ENCODE assay signal across 23 mouse cellular contexts in the genomic region with DNA sequence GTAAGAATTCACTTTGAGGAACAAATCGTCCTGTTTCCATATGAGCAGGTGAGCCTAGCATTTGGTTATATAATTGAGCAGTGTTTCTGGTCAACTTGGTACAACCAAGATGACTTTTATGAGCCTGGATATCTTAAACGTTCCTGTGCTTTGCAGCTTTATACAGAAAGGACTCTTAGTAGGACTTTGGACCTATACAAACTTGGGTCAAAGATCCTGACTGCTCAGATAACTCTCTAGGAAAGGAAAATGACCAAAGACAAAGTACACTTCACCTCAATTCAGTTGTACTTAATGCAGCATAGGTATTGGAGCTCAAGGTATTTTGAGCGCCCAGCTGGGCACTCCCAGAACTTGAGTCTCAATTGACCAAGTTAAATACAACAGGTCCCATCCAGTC. TPM values are rescaled to one million over a fixed set of nuclear protein-coding genes. Genes with fewer than 3 reads are reported as not detected.
DNase-seq lines count a peak whose midpoint lies in the region; ATAC-seq and TF ChIP-seq lines count a peak whose summit lies in the region.
"Had no signal": no experiment of that assay in that cellular context is flagged by ENCODE, and none has a peak within 500 bp of the region (broad histone marks: within the 10 kb centered on the region; RNA-seq: fewer than 3 reads in every experiment).

No protein-coding gene starts in this region.

- peak; percentile 56 for ATAC-seq in intestine, embryonic 16.5 days
- ATAC-seq in intestine, embryonic 15.5 days: no peak
- peak; percentile 60 for ATAC-seq in intestine, postnatal 0 days
- ATAC-seq: activated CD4-positive, CD25-positive, alpha-beta regulatory T cell, adult 4 months; CD4-positive, CD25-positive, alpha-beta regulatory T cell, adult 4 months; Patski had no signal

- no peaks in the 10 kb centered on the region for H3K4me1 ChIP-seq in intestine, embryonic 16.5 days (ENCODE audit: control insufficient read depth, insufficient read depth, low read length)
- no peaks in the 10 kb centered on the region for H3K4me1 ChIP-seq in intestine, embryonic 15.5 days (replicated peaks)
- H3K4me1 ChIP-seq in intestine, postnatal 0 days (replicated peaks; ENCODE audit: control insufficient read depth, insufficient read depth, low read length): no peaks in the 10 kb centered on the region
- H3K4me1 ChIP-seq in small intestine, adult 2 months (ENCODE audit: control insufficient read depth, insufficient read depth, insufficient read length, low read length): no peaks in the 10 kb centered on the region; the same call in 1 of the 2 replicates

- no peak overlapping the region for H3K27ac ChIP-seq in intestine, embryonic 16.5 days (ENCODE audit: low read length)
- H3K27ac ChIP-seq in intestine, embryonic 15.5 days: no peak overlapping the region
- peak overlapping the region; percentile 48; the same call in 1 of the 2 replicates for H3K27ac ChIP-seq in layer of hippocampus, adult 2 months
- H3K27ac ChIP-seq in intestine, postnatal 0 days (ENCODE audit: low read depth, low read length): no peak overlapping the region
- peak overlapping the region; percentile 16; the same call in 1 of the 2 replicates for H3K27ac ChIP-seq in small intestine, adult 2 months (ENCODE audit: insufficient read depth, low read depth, low read length)

- H3K4me3 ChIP-seq in intestine, embryonic 16.5 days (ENCODE audit: low read length): no peak overlapping the region
- no peak overlapping the region for H3K4me3 ChIP-seq in intestine, embryonic 15.5 days (replicated peaks)
- no peak overlapping the region for H3K4me3 ChIP-seq in layer of hippocampus, adult 2 months
- no peak overlapping the region for H3K4me3 ChIP-seq in intestine, postnatal 0 days (ENCODE audit: low read depth, low read length)
- no peak overlapping the region for H3K4me3 ChIP-seq in small intestine, adult 2 months (ENCODE audit: low read depth, low read length)

- H3K4me2 ChIP-seq in intestine, embryonic 16.5 days (ENCODE audit: low read depth, low read length): no peak overlapping the region
- no peak overlapping the region for H3K4me2 ChIP-seq in intestine, embryonic 15.5 days (replicated peaks)
- H3K4me2 ChIP-seq in intestine, postnatal 0 days (replicated peaks; ENCODE audit: low read depth): no peak overlapping the region

- H3K36me3 ChIP-seq in intestine, embryonic 16.5 days (ENCODE audit: control insufficient read depth, insufficient read depth, low read length): no peaks in the 10 kb centered on the region
- no peaks in the 10 kb centered on the region for H3K36me3 ChIP-seq in intestine, embryonic 15.5 days
- no peaks in the 10 kb centered on the region for H3K36me3 ChIP-seq in intestine, postnatal 0 days (ENCODE audit: control insufficient read depth, insufficient read depth)
- H3K36me3 ChIP-seq in small intestine, adult 2 months (ENCODE audit: control insufficient read depth, insufficient read depth, low read length): no peaks in the 10 kb centered on the region
- H3K36me3 ChIP-seq: G1E had no signal

- no peak for TF ChIP-seq POLR2A in small intestine, adult 2 months (IDR thresholded peaks at IDR 0.05; ENCODE audit: low read depth, low read length)

- WGBS in intestine, embryonic 16.5 days: 78% methylated on average over 3 of the region's 3 CpGs
- 75% methylated on average over 3 of the region's 3 CpGs for WGBS in intestine, embryonic 15.5 days
- 51% methylated on average over 3 of the region's 3 CpGs for WGBS in intestine, postnatal 0 days
- WGBS in small intestine, adult 2 months: 48% methylated on average over 3 of the region's 3 CpGs

- DNase-seq in layer of hippocampus, adult 2 months (ENCODE audit: low spot score in 2 of 2): no peak
- DNase-seq in layer of hippocampus, postnatal 14 days (ENCODE audit: low spot score in 2 of 2): no peak
- no peak for DNase-seq in spleen, postnatal 10 days (ENCODE audit: low spot score in 2 of 2)
- no peak for DNase-seq in adrenal gland, postnatal 36 days
- DNase-seq: adrenal gland, adult 2 months; adrenal gland, adult 8-10 months; adrenal gland, postnatal 10 days; adrenal gland, postnatal 14 days; adrenal gland, postnatal 25 days; B cell, adult 2 months; cerebellum, adult 11 months; cerebellum, adult 11-12 months; cerebellum, adult 18-20 months had no signal

- no peak for TF ChIP-seq CTCF in layer of hippocampus, adult 2 months (conservative IDR thresholded peaks at IDR 0.05)
- no peak for TF ChIP-seq CTCF in intestine, postnatal 0 days (IDR thresholded peaks at IDR 0.05; ENCODE audit: low read depth)
- TF ChIP-seq CTCF in small intestine, adult 2 months (IDR thresholded peaks at IDR 0.05; ENCODE audit: extremely low read depth, insufficient read length, insufficient replicate concordance, low read depth, low read length): no peak

- H3K9me3 ChIP-seq in intestine, embryonic 16.5 days (ENCODE audit: control insufficient read depth, low read length): no peaks in the 10 kb centered on the region
- no peaks in the 10 kb centered on the region for H3K9me3 ChIP-seq in intestine, embryonic 15.5 days
- H3K9me3 ChIP-seq in intestine, postnatal 0 days (ENCODE audit: control insufficient read depth): no peaks in the 10 kb centered on the region

- no peaks in the 10 kb centered on the region for H3K27me3 ChIP-seq in intestine, embryonic 16.5 days (replicated peaks; ENCODE audit: control insufficient read depth, insufficient read depth, low read length)
- H3K27me3 ChIP-seq in intestine, embryonic 15.5 days (replicated peaks): no peaks in the 10 kb centered on the region
- H3K27me3 ChIP-seq in intestine, postnatal 0 days (replicated peaks; ENCODE audit: control insufficient read depth, insufficient read depth, low read length): no peaks in the 10 kb centered on the region
- H3K27me3 ChIP-seq in small intestine, adult 2 months (ENCODE audit: control insufficient read depth, insufficient read depth, low read length): no peaks in the 10 kb centered on the region
- H3K27me3 ChIP-seq: CH12.LX, Patski had no signal

- no peak overlapping the region for H3K9ac ChIP-seq in intestine, embryonic 16.5 days (ENCODE audit: low read depth, low read length)
- no peak overlapping the region for H3K9ac ChIP-seq in intestine, embryonic 15.5 days
- H3K9ac ChIP-seq in intestine, postnatal 0 days (ENCODE audit: low read depth, low read length): no peak overlapping the region

RNA-seq across cellular contexts. Expression of gene Pxdn, which starts 21.3 kb away (rescaled TPM):
- 48.2 and 53.5 TPM in 2 replicates for polyA plus RNA-seq in intestine, embryonic 16.5 days (2015; fragmentation: Nextera tagmentation; extraction: Ambion mirVana)
- polyA plus RNA-seq in intestine, embryonic 15.5 days (2015; fragmentation: Nextera tagmentation; extraction: Ambion mirVana): 63.6 and 66.4 TPM in 2 replicates
- total RNA-seq in layer of hippocampus, adult 2 months (2021): 10 to 100 TPM; 77.9 to 78.1 TPM
- total RNA-seq in layer of hippocampus, postnatal 14 days (2021): 10 to 100 TPM; 73.9 to 82.6 TPM
- polyA plus RNA-seq in intestine, postnatal 0 days (2015; fragmentation: Nextera tagmentation; extraction: Ambion mirVana): 18.4 TPM in 2 replicates
- 10.8 and 19.0 TPM in 2 replicates for polyA plus RNA-seq in small intestine, adult 2 months (2012; rRNA removed)
- total RNA-seq in adrenal gland, postnatal 36 days (2021): 10 to 100 TPM; 51.2 to 68.5 TPM
- total RNA-seq: MEL had no signal
- polyA plus RNA-seq: activated CD4-positive, CD25-positive, alpha-beta regulatory T cell, adult 4 months; CD4-positive, CD25-positive, alpha-beta regulatory T cell, adult 4 months; G1E had no signal

Comparison
In these comparisons a context has a peak if more than half of its experiments do, and no peak if none do; other contexts are left out.
1. H3K27ac ChIP-seq: peak in layer of hippocampus, adult 2 months (single experiment) and small intestine, adult 2 months (single experiment); none in intestine, embryonic 16.5 days (single experiment), intestine, embryonic 15.5 days (single experiment) and intestine, postnatal 0 days (single experiment).